Mouse (Mus musculus): ENCODE results near the gene Matk.
"Not testable (repeated sequence)": the region's sequence is repeated elsewhere in the genome, so short reads cannot be mapped to it uniquely, and the experiment has no call there.

Matk gene

GRCm38 (mm10) chr10:81252424-81253419 lies at the start of gene Matk:
Matk (plus strand) TSS chr10:81252935.
- no peak for DNase-seq (ENCODE audit: low spot score)

- no peak for DNase-seq (ENCODE audit: low spot score)
These were observed 49.6 kb upstream of the Matk start for GRCm38 (mm10) chr10:81202978-81203720.

GRCm38 (mm10) chr10:81204137-81204536 lies 48.6 kb upstream of the Matk start:
- DNase-seq (ENCODE audit: low spot score): no peak

GRCm38 (mm10) chr10:81210154-81210553 lies 42.6 kb upstream of the Matk start:
- no peak for DNase-seq (ENCODE audit: low spot score)

- DNase-seq (ENCODE audit: low spot score): no peak
These were observed 36.5 kb upstream of the Matk start for GRCm38 (mm10) chr10:81216260-81216659.

- DNase-seq (ENCODE audit: low spot score): no peak
These were observed 35.9 kb upstream of the Matk start for GRCm38 (mm10) chr10:81216810-81217209.

- not testable (repeated sequence) for DNase-seq (ENCODE audit: low spot score)
These were observed 35.5 kb upstream of the Matk start for GRCm38 (mm10) chr10:81217267-81217666.

- no peak for DNase-seq (ENCODE audit: low spot score)
These were observed 34.8 kb upstream of the Matk start for GRCm38 (mm10) chr10:81217964-81218363.

GRCm38 (mm10) chr10:81221402-81222015 lies 31.2 kb upstream of the Matk start:
- no peak for DNase-seq (ENCODE audit: low spot score)

- not testable (repeated sequence) for DNase-seq (ENCODE audit: low spot score)
These were observed 29.0 kb upstream of the Matk start for GRCm38 (mm10) chr10:81223731-81224130.

- DNase-seq (ENCODE audit: low spot score): no peak
These were observed 22.8 kb upstream of the Matk start for GRCm38 (mm10) chr10:81229735-81230437.

- DNase-seq (ENCODE audit: low spot score): no peak
These were observed 22.1 kb upstream of the Matk start, which contains the start of gene Atcay for GRCm38 (mm10) chr10:81230438-81231332. Atcay (minus strand) TSS chr10:81230833.

GRCm38 (mm10) chr10:81231436-81231835 lies 21.3 kb upstream of the Matk start:
- no peak for DNase-seq (ENCODE audit: low spot score)

- DNase-seq (ENCODE audit: low spot score): peak; percentile 96
These were observed 20.0 kb upstream of the Matk start, which contains the start of gene Zfr2 for GRCm38 (mm10) chr10:81232580-81233225. Zfr2 (plus strand) TSS chr10:81233155.

GRCm38 (mm10) chr10:81233226-81233585 lies 19.5 kb upstream of the Matk start:
- no peak for DNase-seq (ENCODE audit: low spot score)

- peak; percentile 63 for DNase-seq (ENCODE audit: low spot score)
These were observed 18.5 kb upstream of the Matk start for GRCm38 (mm10) chr10:81234206-81234605.

GRCm38 (mm10) chr10:81236471-81237268 lies 16.1 kb upstream of the Matk start:
- no peak for DNase-seq (ENCODE audit: low spot score)

- DNase-seq (ENCODE audit: low spot score): no peak
These were observed 14.1 kb upstream of the Matk start for GRCm38 (mm10) chr10:81238618-81239017.

- DNase-seq (ENCODE audit: low spot score): no peak
These were observed 11.9 kb upstream of the Matk start for GRCm38 (mm10) chr10:81240876-81241275.

Measured in yolk sac, embryonic 10.5 days (tissue).